32 mouse cellular contexts compared by ENCODE assay signal in the genomic region with DNA sequence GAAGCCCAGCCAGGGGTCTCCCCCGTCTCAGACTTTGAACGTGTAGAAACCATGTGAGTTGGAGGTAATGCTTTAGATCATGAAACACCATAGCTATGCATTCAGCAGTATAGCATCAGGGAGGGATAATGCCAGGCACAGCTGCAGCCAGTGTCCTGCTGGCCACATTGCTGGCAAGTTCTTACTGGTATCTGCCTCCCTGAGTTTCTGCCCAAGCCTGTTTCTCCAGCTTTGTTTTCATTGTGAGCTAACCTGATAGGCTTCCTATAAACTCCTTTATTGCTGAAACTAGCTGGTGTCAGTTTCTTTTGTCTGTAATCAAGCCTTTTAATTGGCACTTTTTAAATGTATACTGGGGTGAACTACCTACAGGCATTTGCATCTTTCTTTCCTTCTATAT. TPM values are rescaled to one million over a fixed set of nuclear protein-coding genes. Genes with fewer than 3 reads are reported as not detected.
DNase-seq lines count a peak whose midpoint lies in the region; ATAC-seq and TF ChIP-seq lines count a peak whose summit lies in the region.
"Had no signal": no experiment of that assay in that cellular context is flagged by ENCODE, and none has a peak within 500 bp of the region (broad histone marks: within the 10 kb centered on the region; RNA-seq: fewer than 3 reads in every experiment).

No protein-coding gene starts in this region.

- TF ChIP-seq CTCF in left cerebral cortex, adult 2 months (IDR thresholded peaks at IDR 0.05) = no peak

- H3K27me3 ChIP-seq in embryonic facial prominence, embryonic 14.5 days (replicated peaks; ENCODE audit: control insufficient read depth, insufficient read depth, low read length) = no peaks in the 10 kb centered on the region
- no peaks in the 10 kb centered on the region for H3K27me3 ChIP-seq in stomach, embryonic 16.5 days (ENCODE audit: control insufficient read depth, insufficient read depth, low read length)
- no peaks in the 10 kb centered on the region for H3K27me3 ChIP-seq in intestine, embryonic 16.5 days (replicated peaks; ENCODE audit: control insufficient read depth, insufficient read depth, low read length)
- H3K27me3 ChIP-seq in forebrain, embryonic 11.5 days (ENCODE audit: control insufficient read depth, insufficient read depth, low read length) = no peaks in the 10 kb centered on the region
- H3K27me3 ChIP-seq: embryonic facial prominence, embryonic 13.5 days; forebrain, embryonic 13.5 days had no signal

- no peak overlapping the region for H3K27ac ChIP-seq in embryonic facial prominence, embryonic 14.5 days (replicated peaks; ENCODE audit: low read depth, low read length)
- H3K27ac ChIP-seq in stomach, embryonic 16.5 days (ENCODE audit: low read length) = peak overlapping the region; percentile 84
- no peak overlapping the region for H3K27ac ChIP-seq in intestine, embryonic 16.5 days (ENCODE audit: low read length)
- no peak overlapping the region for H3K27ac ChIP-seq in left cerebral cortex, adult 2 months
- no peak overlapping the region for H3K27ac ChIP-seq in forebrain, embryonic 11.5 days (ENCODE audit: low read depth, low read length)
- H3K27ac ChIP-seq: embryonic facial prominence, embryonic 13.5 days; forebrain, embryonic 13.5 days; gastrocnemius, adult 2 months; heart, embryonic 15.5 days; hindbrain, embryonic 10.5 days; hindbrain, embryonic 13.5 days had no signal

- DNase-seq in urinary bladder, postnatal 14 days (ENCODE audit: low spot score) = peak; percentile 65
- DNase-seq in urinary bladder, postnatal 10 days (ENCODE audit: low spot score) = no peak
- peak; percentile 59 for DNase-seq in embryonic facial prominence, embryonic 14.5 days (ENCODE audit: low spot score)
- peak; percentile 23 to 44 for DNase-seq in urinary bladder, postnatal 36 days (ENCODE audit: low spot score in 2 of 2)
- DNase-seq in left cerebral cortex, adult 2 months (ENCODE audit: extremely low spot score in 1 of 2, low spot score in 2 of 2) = no peak
- DNase-seq in forebrain, embryonic 11.5 days (ENCODE audit: low spot score) = no peak
- DNase-seq: adrenal gland, postnatal 10 days; adrenal gland, postnatal 36 days; cerebellum, adult 18-20 months; cerebellum, adult 9-10 months; cerebellum, postnatal 14 days; gastrocnemius, adult 2 months; gastrocnemius, postnatal 14 days; heart, adult 18-20 months; heart, postnatal 10 days; heart, postnatal 36 days had no signal

- ATAC-seq in embryonic facial prominence, embryonic 14.5 days (ENCODE audit: low read depth) = no peak
- ATAC-seq in stomach, embryonic 16.5 days (ENCODE audit: insufficient read depth, low FRiP score) = no peak
- ATAC-seq in intestine, embryonic 16.5 days = no peak
- ATAC-seq in forebrain, embryonic 11.5 days (replicated peaks; ENCODE audit: low FRiP score) = no peak
- ATAC-seq: CD4-positive, CD25-positive, alpha-beta regulatory T cell, adult 4 months; forebrain, embryonic 13.5 days; forebrain, embryonic 16.5 days; hindbrain, embryonic 16.5 days had no signal

- H3K4me1 ChIP-seq in embryonic facial prominence, embryonic 14.5 days (ENCODE audit: control insufficient read depth, insufficient read depth, low read length) = peaks cover under 1% of the 10 kb centered on the region; the same call in 1 of the 2 replicates
- 0 out of 2 replicates have a peak, but pooled peaks cover 1% of the 10 kb centered on the region for H3K4me1 ChIP-seq in stomach, embryonic 16.5 days (ENCODE audit: control insufficient read depth, insufficient read depth, low read length)
- H3K4me1 ChIP-seq in intestine, embryonic 16.5 days (ENCODE audit: control insufficient read depth, insufficient read depth, low read length) = peaks cover 2% of the 10 kb centered on the region
- no peaks in the 10 kb centered on the region; the same call in 1 of the 2 replicates for H3K4me1 ChIP-seq in forebrain, embryonic 11.5 days (replicated peaks; ENCODE audit: control insufficient read depth, insufficient read depth, low read length)

- WGBS in embryonic facial prominence, embryonic 14.5 days = 45% methylated on average over 2 of the region's 2 CpGs
- 57% methylated on average over 2 of the region's 2 CpGs for WGBS in stomach, embryonic 16.5 days
- WGBS in intestine, embryonic 16.5 days = 59% methylated on average over 2 of the region's 2 CpGs
- WGBS in forebrain, embryonic 11.5 days = 50% methylated on average over 2 of the region's 2 CpGs

- H3K4me3 ChIP-seq in embryonic facial prominence, embryonic 14.5 days (ENCODE audit: low read depth, low read length) = no peak overlapping the region
- H3K4me3 ChIP-seq in stomach, embryonic 16.5 days (replicated peaks; ENCODE audit: low read length) = no peak overlapping the region
- no peak overlapping the region for H3K4me3 ChIP-seq in intestine, embryonic 16.5 days (ENCODE audit: low read length)
- no peak overlapping the region for H3K4me3 ChIP-seq in left cerebral cortex, adult 2 months
- no peak overlapping the region for H3K4me3 ChIP-seq in forebrain, embryonic 11.5 days (ENCODE audit: low read depth, low read length)
- H3K4me3 ChIP-seq: embryonic facial prominence, embryonic 13.5 days; erythroblast, embryonic 14.5 days; forebrain, embryonic 13.5 days; gastrocnemius, adult 2 months; heart, embryonic 12.5 days; heart, embryonic 15.5 days; hindbrain, embryonic 10.5 days; hindbrain, embryonic 13.5 days had no signal

- H3K9ac ChIP-seq in embryonic facial prominence, embryonic 14.5 days (ENCODE audit: low read depth, low read length) = no peak overlapping the region
- H3K9ac ChIP-seq in stomach, embryonic 16.5 days (ENCODE audit: low read length) = no peak overlapping the region
- H3K9ac ChIP-seq in intestine, embryonic 16.5 days (ENCODE audit: low read depth, low read length) = no peak overlapping the region
- H3K9ac ChIP-seq in forebrain, embryonic 11.5 days (ENCODE audit: low read length) = no peak overlapping the region
- H3K9ac ChIP-seq: embryonic facial prominence, embryonic 13.5 days; forebrain, embryonic 13.5 days; heart, embryonic 12.5 days; heart, embryonic 15.5 days; hindbrain, embryonic 13.5 days had no signal

- no peaks in the 10 kb centered on the region for H3K9me3 ChIP-seq in embryonic facial prominence, embryonic 14.5 days (ENCODE audit: control insufficient read depth, low read length)
- no peaks in the 10 kb centered on the region for H3K9me3 ChIP-seq in stomach, embryonic 16.5 days (replicated peaks; ENCODE audit: control insufficient read depth, low read length)
- H3K9me3 ChIP-seq in intestine, embryonic 16.5 days (ENCODE audit: control insufficient read depth, low read length) = no peaks in the 10 kb centered on the region
- H3K9me3 ChIP-seq in forebrain, embryonic 11.5 days (ENCODE audit: control insufficient read depth, low read length) = no peaks in the 10 kb centered on the region
- H3K9me3 ChIP-seq: embryonic facial prominence, embryonic 13.5 days; forebrain, embryonic 13.5 days; heart, embryonic 12.5 days; heart, embryonic 15.5 days; hindbrain, embryonic 10.5 days; hindbrain, embryonic 13.5 days had no signal

- H3K36me3 ChIP-seq in embryonic facial prominence, embryonic 14.5 days (ENCODE audit: control insufficient read depth, insufficient read depth, low read length) = no peaks in the 10 kb centered on the region
- H3K36me3 ChIP-seq in stomach, embryonic 16.5 days (ENCODE audit: control insufficient read depth, insufficient read depth, low read length) = no peaks in the 10 kb centered on the region
- H3K36me3 ChIP-seq in intestine, embryonic 16.5 days (ENCODE audit: control insufficient read depth, insufficient read depth, low read length) = no peaks in the 10 kb centered on the region
- H3K36me3 ChIP-seq in forebrain, embryonic 11.5 days (ENCODE audit: control insufficient read depth, insufficient read depth, low read length) = no peaks in the 10 kb centered on the region
- H3K36me3 ChIP-seq: embryonic facial prominence, embryonic 13.5 days; heart, embryonic 12.5 days; heart, embryonic 15.5 days; hindbrain, embryonic 10.5 days; hindbrain, embryonic 13.5 days had no signal

- no peak overlapping the region for H3K4me2 ChIP-seq in embryonic facial prominence, embryonic 14.5 days (ENCODE audit: low read depth, low read length)
- no peak overlapping the region for H3K4me2 ChIP-seq in stomach, embryonic 16.5 days (ENCODE audit: low read depth, low read length)
- H3K4me2 ChIP-seq in intestine, embryonic 16.5 days (ENCODE audit: low read depth, low read length) = no peak overlapping the region
- no peak overlapping the region for H3K4me2 ChIP-seq in forebrain, embryonic 11.5 days (ENCODE audit: low read depth, low read length, severe bottlenecking)
- H3K4me2 ChIP-seq: embryonic facial prominence, embryonic 13.5 days; forebrain, embryonic 13.5 days; heart, embryonic 12.5 days; heart, embryonic 15.5 days; hindbrain, embryonic 13.5 days had no signal

- intact Hi-C loops in left cerebral cortex, adult 2 months (cut with DNase I) = no loop called here

RNA-seq across cellular contexts. Expression of a gene that starts 4.1 kb away (rescaled TPM):
- polyA plus RNA-seq in embryonic facial prominence, embryonic 14.5 days (2014; fragmentation: Nextera tagmentation; extraction: Ambion mirVana) = 3.9 and 4.1 TPM in 2 replicates
- polyA plus RNA-seq in stomach, embryonic 16.5 days (2015; fragmentation: Nextera tagmentation; extraction: Ambion mirVana) = 1.4 and 1.7 TPM in 2 replicates
- polyA plus RNA-seq in intestine, embryonic 16.5 days (2015; fragmentation: Nextera tagmentation; extraction: Ambion mirVana) = 0.80 and 1.1 TPM in 2 replicates
- 10 to 100 TPM; 80.8 to 81.3 TPM for total RNA-seq in left cerebral cortex, adult 2 months (2021)
- polyA plus RNA-seq in forebrain, embryonic 11.5 days (2014; fragmentation: Nextera tagmentation; extraction: Ambion mirVana) = 4.8 and 4.9 TPM in 2 replicates

RNA-seq across cellular contexts. Expression of a gene that starts 23.1 kb away (rescaled TPM):
- polyA plus RNA-seq in embryonic facial prominence, embryonic 14.5 days (2014; fragmentation: Nextera tagmentation; extraction: Ambion mirVana) = 0.40 and 0.46 TPM in 2 replicates
- polyA plus RNA-seq in stomach, embryonic 16.5 days (2015; fragmentation: Nextera tagmentation; extraction: Ambion mirVana) = 1.8 and 3.4 TPM in 2 replicates
- 0.12 and 0.13 TPM in 2 replicates for polyA plus RNA-seq in intestine, embryonic 16.5 days (2015; fragmentation: Nextera tagmentation; extraction: Ambion mirVana)
- under 1 TPM; 0.11 to 0.12 TPM for total RNA-seq in left cerebral cortex, adult 2 months (2021)
- polyA plus RNA-seq in forebrain, embryonic 11.5 days (2014; fragmentation: Nextera tagmentation; extraction: Ambion mirVana) = not detected in 2 replicates
- total RNA-seq: adrenal gland, adult 18-20 months; gastrocnemius, adult 2 months; gastrocnemius, postnatal 14 days; gastrocnemius, postnatal 4 days; heart, adult 18-20 months; heart, postnatal 10 days; heart, postnatal 36 days; MEL had no signal
- polyA plus RNA-seq: C2C12; CD4-positive, CD25-positive, alpha-beta regulatory T cell, adult 4 months; erythroblast, embryonic 14.5 days; forebrain, embryonic 13.5 days; forebrain, embryonic 16.5 days; heart, embryonic 12.5 days; hindbrain, embryonic 13.5 days; hindbrain, embryonic 16.5 days had no signal

Comparison
In these comparisons a context has a peak if more than half of its experiments do, and no peak if none do; other contexts are left out.
1. DNase-seq: peak in urinary bladder, postnatal 14 days (single experiment), embryonic facial prominence, embryonic 14.5 days (single experiment) and urinary bladder, postnatal 36 days (2 of 2); none in urinary bladder, postnatal 10 days (single experiment), left cerebral cortex, adult 2 months (0 of 2) and forebrain, embryonic 11.5 days (single experiment).